Mouse (Mus musculus) forebrain, embryonic 12.5 days (tissue): ENCODE results near the gene Fam177a. TPM values are rescaled to one million over a fixed set of nuclear protein-coding genes. Genes with fewer than 3 reads are reported as not detected.
"Not testable (repeated sequence)": the region's sequence is repeated elsewhere in the genome, so short reads cannot be mapped to it uniquely, and the experiment has no call there.

Experiments
- ATAC-seq: fragments of 200-750 bp; cut with Nextera tagmentation; 2 replicates; pipeline ENCODE4 v1.8.0; 2017; ENCODE audit warnings: moderate TSS enrichment; ENCODE audit not compliant: low FRiP score
- H3K27ac ChIP-seq: fragments of 300-500 bp; sonication (generic); 2 replicates; pipeline ENCODE4 v1.5.1; 2016; ENCODE audit warnings: mild to moderate bottlenecking
- H3K27me3 ChIP-seq: fragments of 300-500 bp; sonication (generic); 2 replicates; pipeline ENCODE4 v1.6.1; 2016; ENCODE audit warnings: mild to moderate bottlenecking
- H3K36me3 ChIP-seq: fragments of 300-500 bp; sonication (generic); replicated peaks from 2 replicates; pipeline ENCODE4 v1.6.1; 2016; ENCODE audit warnings: mild to moderate bottlenecking
- H3K4me1 ChIP-seq: fragments of 300-500 bp; sonication (generic); 2 replicates; pipeline ENCODE4 v1.6.1; 2016
- H3K4me2 ChIP-seq: fragments of 300-500 bp; sonication (generic); 2 replicates; pipeline ENCODE4 v1.6.1; 2016; ENCODE audit warnings: mild to moderate bottlenecking, moderate library complexity
- H3K4me3 ChIP-seq: fragments of 300-500 bp; sonication (generic); replicated peaks from 2 replicates; pipeline ENCODE4 v1.5.1; 2016; ENCODE audit warnings: mild to moderate bottlenecking
- H3K9ac ChIP-seq: fragments of 300-500 bp; sonication (generic); 2 replicates; pipeline ENCODE4 v1.6.1; 2016; ENCODE audit warnings: mild to moderate bottlenecking
- H3K9me3 ChIP-seq: fragments of 300-500 bp; sonication (generic); 2 replicates; pipeline ENCODE4 v1.6.1; 2016
- WGBS: fragments of 180-500 bp; shearing (Covaris S2); methylation state at CpG from one replicate; pipeline ENCODE4 v1.1.7; 2016; 5-methylcytosine and 5-hydroxymethylcytosine counted together
- polyA plus RNA-seq: library from polyadenylated mRNA; unstranded; fragments of >200 nt; fragmentation: Nextera tagmentation; extraction: Ambion mirVana; gene quantifications from 2 replicates; pipeline ENCODE4 v1.2.1, GENCODE M21; 2016

The Fam177a gene
- polyA plus RNA-seq, 1 experiment from 2014 or later = 19.1 TPM

DNA sequence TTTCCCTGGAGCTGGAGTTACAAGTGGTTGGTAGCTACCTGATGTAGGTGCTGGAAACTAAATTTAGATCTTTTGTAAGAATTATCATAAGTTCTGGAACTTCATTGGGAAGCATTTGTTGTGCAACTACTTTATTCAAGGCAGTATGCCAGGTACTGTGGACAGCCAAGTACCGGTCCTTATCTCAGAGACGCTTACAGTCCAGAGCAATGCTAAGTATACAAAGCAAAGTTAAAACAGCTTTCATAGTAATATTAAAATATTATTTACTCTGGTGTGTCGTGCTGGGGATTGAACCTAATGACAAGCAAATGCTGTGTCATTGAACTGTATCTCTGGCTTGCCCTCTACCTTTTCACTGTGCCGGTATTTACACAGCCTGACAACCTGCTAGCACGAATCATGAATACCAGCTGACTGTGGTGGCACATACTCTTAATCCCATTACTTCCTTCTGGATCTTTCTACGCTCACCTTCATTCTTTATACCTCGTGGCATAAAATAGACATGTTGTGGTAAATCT is 42.8 kb downstream of the Fam177a start:
- not testable (repeated sequence) for H3K36me3 ChIP-seq, H3K4me1 ChIP-seq, H3K4me3 ChIP-seq, H3K27ac ChIP-seq, H3K9ac ChIP-seq, H3K4me2 ChIP-seq, H3K9me3 ChIP-seq, ATAC-seq, H3K27me3 ChIP-seq
- WGBS = no CpG with 5 or more reads among the region's 7 CpGs

DNA sequence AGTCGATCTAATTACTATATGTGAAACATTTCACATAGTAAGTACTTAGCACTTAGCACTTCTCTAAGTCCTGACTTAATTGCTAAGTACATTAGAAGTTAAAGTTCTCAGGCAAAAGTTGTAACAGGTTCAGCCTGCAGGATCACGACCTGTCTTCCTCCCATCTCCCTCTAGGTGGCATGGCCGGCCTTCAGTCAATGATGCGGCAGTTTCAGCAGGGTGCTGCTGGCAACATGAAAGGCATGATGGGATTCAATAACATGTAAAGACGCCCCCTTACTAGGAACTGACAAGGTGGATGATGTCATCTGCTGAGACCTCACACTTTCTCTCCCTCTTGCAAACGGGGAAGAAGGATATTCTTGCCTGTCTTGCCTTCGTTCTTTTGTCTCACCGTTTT is 63.4 kb downstream of the Fam177a start:
- not testable (repeated sequence) for H3K9me3 ChIP-seq, H3K9ac ChIP-seq, H3K27ac ChIP-seq, H3K4me3 ChIP-seq, H3K27me3 ChIP-seq, H3K36me3 ChIP-seq, H3K4me1 ChIP-seq, ATAC-seq, H3K4me2 ChIP-seq
- no CpG with 5 or more reads among the region's 8 CpGs for WGBS

DNA sequence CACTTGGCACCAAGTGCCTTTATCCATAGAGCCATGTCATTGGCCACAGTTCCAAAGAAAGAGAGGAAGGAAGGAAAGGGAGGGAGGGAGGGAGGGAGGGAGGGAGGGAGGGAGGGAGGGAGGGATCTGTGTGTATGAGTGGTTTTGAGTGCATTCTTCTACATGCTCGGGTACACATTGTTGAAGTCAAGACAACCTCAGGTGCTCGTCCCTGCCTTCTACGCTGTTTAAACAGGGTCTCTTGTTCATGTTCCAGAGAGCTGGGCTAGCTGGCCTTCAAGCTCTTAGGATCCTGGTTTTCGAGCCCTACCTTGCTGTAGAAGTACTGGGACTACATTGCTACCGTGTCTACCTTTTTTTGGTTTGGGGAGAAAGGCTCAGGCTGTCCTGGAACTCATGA is 64.9 kb downstream of the Fam177a start:
- H3K9me3 ChIP-seq, H3K27me3 ChIP-seq, ATAC-seq, H3K9ac ChIP-seq, H3K4me2 ChIP-seq, H3K4me3 ChIP-seq, H3K36me3 ChIP-seq, H3K27ac ChIP-seq, H3K4me1 ChIP-seq: not testable (repeated sequence)
- WGBS = no CpG with 5 or more reads among the region's 5 CpGs

Other genes with a start within 250 kb of the Fam177a start
- gene Gm20403, start 137.9 kb upstream of the Fam177a start, polyA plus RNA-seq = not detected in 2 replicates
- 40.5 and 42.8 TPM in 2 replicates for gene Baz1a, start 110.1 kb upstream of the Fam177a start, polyA plus RNA-seq
- 35.8 and 36.7 TPM in 2 replicates for gene 2700097O09Rik, start 44.4 kb upstream of the Fam177a start, polyA plus RNA-seq
- gene Srp54a, start 44.2 kb upstream of the Fam177a start, polyA plus RNA-seq = 144 and 166 TPM in 2 replicates
- 60.5 and 62.2 TPM in 2 replicates for gene Srp54b, start 30.6 kb downstream of the Fam177a start, polyA plus RNA-seq
- 0.86 TPM in 1 of 2 replicates, not detected in the other for gene 1700047I17Rik2, start 75.1 kb downstream of the Fam177a start, polyA plus RNA-seq
- gene Srp54c, start 105.7 kb downstream of the Fam177a start, polyA plus RNA-seq = 74.9 and 79.2 TPM in 2 replicates
- gene 1110008L16Rik, start 175.1 kb downstream of the Fam177a start, polyA plus RNA-seq = 13.2 and 14.1 TPM in 2 replicates
- gene Ppp2r3c, start 178.5 kb downstream of the Fam177a start, polyA plus RNA-seq = 27.1 and 28.3 TPM in 2 replicates